Mouse (Mus musculus) kidney, embryonic 16.5 days (tissue): ENCODE data around the gene Sectm1b. TPM values are rescaled to one million over a fixed set of nuclear protein-coding genes. Genes with fewer than 3 reads are reported as not detected.

ENCODE experiments used
- ATAC-seq: fragments of 200-750 bp; cut with Nextera tagmentation; 2 replicates; pipeline ENCODE4 v1.8.0; 2017; ENCODE audit warnings: moderate TSS enrichment; ENCODE audit not compliant: low FRiP score, low TSS enrichment
- H3K27ac ChIP-seq: fragments of 300-500 bp; sonication (generic); 2 replicates; pipeline ENCODE4 v1.5.1; 2014; ENCODE audit warnings: low read length
- H3K27me3 ChIP-seq: fragments of 300-500 bp; sonication (generic); 2 replicates; pipeline ENCODE4 v1.6.1; 2014; ENCODE audit warnings: low read length, control low read depth, mixed read lengths; ENCODE audit not compliant: insufficient read depth
- H3K36me3 ChIP-seq: fragments of 300-500 bp; sonication (generic); 2 replicates; pipeline ENCODE4 v1.6.1; 2014; ENCODE audit warnings: low read length, control low read depth, mixed read lengths; ENCODE audit not compliant: insufficient read depth
- H3K4me1 ChIP-seq: fragments of 300-500 bp; sonication (generic); 2 replicates; pipeline ENCODE4 v1.6.1; 2014; ENCODE audit warnings: low read length, control low read depth, mixed read lengths; ENCODE audit not compliant: insufficient read depth
- H3K4me2 ChIP-seq: fragments of 300-500 bp; sonication (generic); replicated peaks from 2 replicates; pipeline ENCODE4 v1.6.1; 2014; ENCODE audit warnings: low read depth, low read length
- H3K4me3 ChIP-seq: fragments of 300-500 bp; sonication (generic); 2 replicates; pipeline ENCODE4 v1.5.1; 2014; ENCODE audit warnings: mild to moderate bottlenecking, low read length
- H3K9ac ChIP-seq: fragments of 300-500 bp; sonication (generic); replicated peaks from 2 replicates; pipeline ENCODE4 v1.6.1; 2014; ENCODE audit warnings: low read length
- H3K9me3 ChIP-seq: fragments of 300-500 bp; sonication (generic); 2 replicates; pipeline ENCODE4 v1.6.1; 2016; ENCODE audit warnings: low read length, control low read depth
- WGBS: fragments of 180-500 bp; shearing (Covaris S2); extraction: QIAGEN DNeasy Blood & Tissue Kit; methylation state at CpG from one replicate; pipeline ENCODE4 v1.1.7; 2014; 5-methylcytosine and 5-hydroxymethylcytosine counted together
- polyA plus RNA-seq: library from polyadenylated mRNA; unstranded; fragments of >200 nt; fragmentation: Nextera tagmentation; extraction: Ambion mirVana; gene quantifications from 2 replicates; pipeline ENCODE4 v1.2.1, GENCODE M21; 2015

Sectm1b gene
- polyA plus RNA-seq, 1 experiment from 2014 or later = 0.21 TPM

GRCm38 (mm10) chr11:121013656-121014055, 49.7 kb downstream of the Sectm1b start:
- Histone ChIP-seq H3K36me3 (no peaks in the 10 kb centered on the region), H3K4me3 (no peak overlapping the region), H3K4me1 (no peaks in the 10 kb centered on the region), H3K4me2 (no peak overlapping the region), H3K27me3 (no peaks in the 10 kb centered on the region), H3K27ac (no peak overlapping the region), H3K9me3 (no peaks in the 10 kb centered on the region), H3K9ac (no peak overlapping the region)
- no peak for ATAC-seq
- WGBS = 85% methylated on average over 7 of the region's 7 CpGs

GRCm38 (mm10) chr11:121010044-121010755, 53.2 kb downstream of the Sectm1b start:
- Histone ChIP-seq H3K9ac (no peak overlapping the region), H3K4me2 (no peak overlapping the region), H3K36me3 (no peaks in the 10 kb centered on the region), H3K9me3 (no peaks in the 10 kb centered on the region), H3K27me3 (no peaks in the 10 kb centered on the region), H3K4me3 (no peak overlapping the region), H3K4me1 (no peaks in the 10 kb centered on the region), H3K27ac (no peak overlapping the region)
- ATAC-seq = no peak
- 96% methylated on average over 3 of the region's 3 CpGs for WGBS

GRCm38 (mm10) chr11:121006184-121006583, 57.2 kb downstream of the Sectm1b start:
- Histone ChIP-seq H3K27ac (no peak overlapping the region), H3K4me2 (no peak overlapping the region), H3K4me1 (no peaks in the 10 kb centered on the region), H3K4me3 (no peak overlapping the region), H3K36me3 (no peaks in the 10 kb centered on the region), H3K9me3 (no peaks in the 10 kb centered on the region), H3K27me3 (no peaks in the 10 kb centered on the region), H3K9ac (no peak overlapping the region)
- no peak for ATAC-seq
- 67% methylated on average over 6 of the region's 6 CpGs for WGBS

GRCm38 (mm10) chr11:121004281-121004680, 59.1 kb downstream of the Sectm1b start:
- no peak overlapping the region for H3K4me2 ChIP-seq
- H3K27me3 ChIP-seq = no peaks in the 10 kb centered on the region
- H3K27ac ChIP-seq = no peak overlapping the region
- no peak overlapping the region for H3K4me3 ChIP-seq
- H3K9me3 ChIP-seq = no peaks in the 10 kb centered on the region
- H3K36me3 ChIP-seq = no peaks in the 10 kb centered on the region
- 57% methylated on average over 5 of the region's 5 CpGs for WGBS
- no peak overlapping the region for H3K9ac ChIP-seq
- no peak for ATAC-seq
- H3K4me1 ChIP-seq = no peaks in the 10 kb centered on the region

Other genes starting within 250 kb of the Sectm1b start
- 50.0 and 50.4 TPM in 2 replicates for gene Fasn, start 239.0 kb downstream of the Sectm1b start, polyA plus RNA-seq
- gene Ccdc57, start 130.7 kb downstream of the Sectm1b start, polyA plus RNA-seq = 8.6 and 9.2 TPM in 2 replicates
- 63.5 and 66.4 TPM in 2 replicates for gene Slc16a3, start 115.1 kb downstream of the Sectm1b start, polyA plus RNA-seq
- 150 and 154 TPM in 2 replicates for gene Csnk1d, start 72.2 kb downstream of the Sectm1b start, polyA plus RNA-seq
- gene Cd7, start 24.2 kb downstream of the Sectm1b start, polyA plus RNA-seq = 0.97 TPM in 1 of 2 replicates, not detected in the other
- 0.41 TPM in 1 of 2 replicates, not detected in the other for gene Sectm1a, start 17.7 kb upstream of the Sectm1b start, polyA plus RNA-seq
- not detected in 2 replicates for gene Tex19.2, start 55.1 kb upstream of the Sectm1b start, polyA plus RNA-seq
- 0.10 and 0.20 TPM in 2 replicates for gene Tex19.1, start 82.6 kb upstream of the Sectm1b start, polyA plus RNA-seq
- gene Uts2r, start 96.7 kb upstream of the Sectm1b start, polyA plus RNA-seq = 0.09 TPM in 1 of 2 replicates, not detected in the other
- 11.3 and 11.8 TPM in 2 replicates for gene Hexdc, start 140.9 kb upstream of the Sectm1b start, polyA plus RNA-seq
- gene Ogfod3, start 141.1 kb upstream of the Sectm1b start, polyA plus RNA-seq = 30.8 and 39.7 TPM in 2 replicates
- 40.4 and 41.0 TPM in 2 replicates for gene Cybc1, start 165.8 kb upstream of the Sectm1b start, polyA plus RNA-seq
- gene Narf, start 173.7 kb upstream of the Sectm1b start, polyA plus RNA-seq = 70.9 and 76.0 TPM in 2 replicates
- gene Foxk2, start 196.4 kb upstream of the Sectm1b start, polyA plus RNA-seq = 7.1 and 8.8 TPM in 2 replicates